Mouse (Mus musculus) embryonic stem cell, embryonic (primary cell): ENCODE data around the gene Ggt5.

ENCODE experiments used
- CTCF ChIA-PET, 4 experiments: fragments of 300-600 bp in 2 of 4; fragments of 350-600 bp in 2 of 4; sonication (Branson Sonifier 250); formaldehyde crosslinking; loops; one replicate each; lab custom pipeline; 2022; ENCODE audit warnings: inconsistent platforms in 2 of 4; lab: Charles Lee
- POLR2A ChIA-PET, 4 experiments: fragments of 300-600 bp in 2 of 4; fragments of 350-600 bp in 2 of 4; sonication (Branson Sonifier 250); formaldehyde crosslinking; loops; one replicate each; lab custom pipeline; 2022; ENCODE audit warnings: antibody characterized with exemption in 4 of 4, inconsistent platforms in 1 of 4; lab: Charles Lee

The Ggt5 gene

GRCm38 (mm10) chr10:75562596-75562995, 26.5 kb upstream of the Ggt5 start:
- CTCF ChIA-PET, result interaction anchor here in 3 of 4 experiments (0.5 to 1.6 kb wide), 6 partner anchors 11 to 785 kb away, joined by 3 to 26 read pairs (median 4); no protein-coding TSS in a partner anchor
- POLR2A ChIA-PET, result interaction anchor here in 2 of 4 experiments (0.5 to 2.3 kb wide), 14 partner anchors 9 to 320 kb away, joined by 3 to 13 read pairs (median 4); partner anchors contain the start of genes Gucd1 (in 1 of the 2) and Snrpd3 (in 1 of the 2)

GRCm38 (mm10) chr10:75564687-75565265, 24.4 kb upstream of the Ggt5 start:
- POLR2A ChIA-PET, result interaction anchor here (0.5 to 2.2 kb wide), 32 partner anchors 9 to 683 kb away, joined by 3 to 8 read pairs (median 4); partner anchors contain the start of genes Ddt (in 2 of the 4), Gucd1 (in 2 of the 4), Cabin1 (in 1 of the 4) and Gstt2 (in 1 of the 4)

GRCm38 (mm10) chr10:75565436-75565835, 23.7 kb upstream of the Ggt5 start:
- POLR2A ChIA-PET, result interaction anchor here (0.5 to 2.2 kb wide), 27 partner anchors 8 to 608 kb away, joined by 3 to 7 read pairs (median 3); partner anchors contain the start of genes Ddt (in 2 of the 4), Gucd1 (in 2 of the 4), Cabin1 (in 1 of the 4) and Gm20441 (in 1 of the 4)
- CTCF ChIA-PET, result interaction anchor here (0.5 to 1.3 kb wide), 9 partner anchors 20 to 386 kb away, joined by 3 to 5 read pairs (median 3); partner anchors contain the start of gene Susd2 (in 1 of the 4)

More at GRCm38 (mm10) chr10:75564687-75565265, 24.4 kb upstream of the Ggt5 start:
- CTCF ChIA-PET, result interaction anchor here in 3 of 4 experiments (0.5 to 1.1 kb wide), 8 partner anchors 22 to 1070 kb away, joined by 3 to 6 read pairs (median 3); partner anchors contain the start of gene Susd2 (in 1 of the 3)

GRCm38 (mm10) chr10:75565906-75566305, 23.2 kb upstream of the Ggt5 start:
- ChIA-PET CTCF (interaction anchor here (0.6 to 1.3 kb wide), 7 partner anchors 19 to 316 kb away, joined by 3 to 5 read pairs (median 3); no protein-coding TSS in a partner anchor), POLR2A (interaction anchor here in 3 of 4 experiments (0.6 to 2.2 kb wide), 21 partner anchors 9 to 1672 kb away, joined by 3 to 9 read pairs (median 4); partner anchors contain the start of genes Ddt (in 2 of the 3), Gucd1 (in 2 of the 3), Cabin1 (in 1 of the 3) and Gm20441 (in 1 of the 3))

GRCm38 (mm10) chr10:75566321-75566720, 22.8 kb upstream of the Ggt5 start:
- POLR2A ChIA-PET, result interaction anchor here in 3 of 4 experiments (0.6 to 2.2 kb wide), 14 partner anchors 9 to 1672 kb away, joined by 3 to 9 read pairs (median 3); partner anchors contain the start of genes Gucd1 (in 2 of the 3), Ddt (in 1 of the 3), Gm20441 (in 1 of the 3) and Gstt3 (in 1 of the 3)
- CTCF ChIA-PET, result interaction anchor here in 2 of 4 experiments (1.1 to 1.3 kb wide), 3 partner anchors 20 to 285 kb away, joined by 3 to 5 read pairs (median 3); no protein-coding TSS in a partner anchor

- ChIA-PET CTCF (interaction anchor here in 2 of 4 experiments (1.2 to 1.3 kb wide), 2 partner anchors 19 to 20 kb away, joined by 3 to 5 read pairs; no protein-coding TSS in a partner anchor), POLR2A (interaction anchor here in 3 of 4 experiments (0.6 to 2.2 kb wide), 6 partner anchors 20 to 371 kb away, joined by 3 to 7 read pairs (median 3); partner anchors contain the start of genes Gucd1 (in 2 of the 3) and Snrpd3 (in 1 of the 3))
Measured at GRCm38 (mm10) chr10:75566765-75567164, 22.4 kb upstream of the Ggt5 start.

- CTCF ChIA-PET, result interaction anchor here (0.5 to 1.7 kb wide), 10 partner anchors 9 to 268 kb away, joined by 3 to 8 read pairs (median 3); partner anchors contain the start of gene Ddt (in 1 of the 4)
- POLR2A ChIA-PET, result interaction anchor here in 3 of 4 experiments (0.6 to 1.7 kb wide), 14 partner anchors 8 to 364 kb away, joined by 3 to 6 read pairs (median 4); partner anchors contain the start of genes Gstt2 (in 1 of the 3) and Lrrc75b (in 1 of the 3)
Measured at GRCm38 (mm10) chr10:75568029-75568428, 21.1 kb upstream of the Ggt5 start.

- POLR2A ChIA-PET, result interaction anchor here (0.6 to 1.7 kb wide), 14 partner anchors 8 to 364 kb away, joined by 3 to 6 read pairs (median 4); partner anchors contain the start of genes Gstt2 (in 1 of the 4) and Lrrc75b (in 1 of the 4)
- CTCF ChIA-PET, result interaction anchor here (0.5 to 1.7 kb wide), 13 partner anchors 9 to 383 kb away, joined by 3 to 8 read pairs (median 3); partner anchors contain the start of gene Ddt (in 1 of the 4)
Measured at GRCm38 (mm10) chr10:75568441-75568840, 20.7 kb upstream of the Ggt5 start.

GRCm38 (mm10) chr10:75568851-75569250, 20.3 kb upstream of the Ggt5 start:
- ChIA-PET POLR2A (interaction anchor here in 3 of 4 experiments (0.7 to 1.7 kb wide), 10 partner anchors 8 to 363 kb away, joined by 3 to 6 read pairs (median 5); partner anchors contain the start of genes Gstt2 (in 1 of the 3) and Lrrc75b (in 1 of the 3)), CTCF (interaction anchor here in 3 of 4 experiments (0.5 to 1.7 kb wide), 10 partner anchors 9 to 382 kb away, joined by 3 to 8 read pairs (median 3); partner anchors contain the start of gene Ddt (in 1 of the 3))

- ChIA-PET CTCF (interaction anchor here in 3 of 4 experiments (0.5 to 1.3 kb wide), 6 partner anchors 12 to 173 kb away, joined by 3 to 4 read pairs (median 3); no protein-coding TSS in a partner anchor), POLR2A (interaction anchor here in 2 of 4 experiments (0.6 to 1.7 kb wide), 5 partner anchors 8 to 350 kb away, joined by 3 to 6 read pairs (median 3); no protein-coding TSS in a partner anchor)
Measured at GRCm38 (mm10) chr10:75570981-75571657, 18.0 kb upstream of the Ggt5 start.

GRCm38 (mm10) chr10:75571937-75572336, 17.2 kb upstream of the Ggt5 start:
- ChIA-PET POLR2A (interaction anchor here in 1 of 4 experiments (1.0 to 1.7 kb wide), 3 partner anchors 9 to 23 kb away, joined by 3 to 6 read pairs (median 3); no protein-coding TSS in a partner anchor), CTCF (interaction anchor here in 3 of 4 experiments (0.6 to 1.7 kb wide), 5 partner anchors 14 to 172 kb away, joined by 3 to 6 read pairs (median 4); no protein-coding TSS in a partner anchor)

GRCm38 (mm10) chr10:75573181-75573580, 16.0 kb upstream of the Ggt5 start:
- ChIA-PET CTCF (interaction anchor here in 2 of 4 experiments (1.3 to 1.7 kb wide), 4 partner anchors 11 to 32 kb away, joined by 3 to 6 read pairs (median 6); no protein-coding TSS in a partner anchor), POLR2A (interaction anchor here in 2 of 4 experiments (0.6 to 1.2 kb wide), 3 partner anchors 12 to 467 kb away, joined by 3 to 4 read pairs (median 3); partner anchors contain the start of gene Ggt1 (in 1 of the 2))

GRCm38 (mm10) chr10:75573965-75574364, 15.2 kb upstream of the Ggt5 start:
- ChIA-PET CTCF (interaction anchor here in 1 of 4 experiments (1.3 to 1.7 kb wide), 4 partner anchors 12 to 31 kb away, joined by 3 to 6 read pairs (median 4); no protein-coding TSS in a partner anchor), POLR2A (interaction anchor here in 2 of 4 experiments (0.6 kb wide), 2 partner anchors 144 to 466 kb away, joined by 3 read pairs; no protein-coding TSS in a partner anchor)

- ChIA-PET CTCF (no interaction called here), POLR2A (interaction anchor here in 1 of 4 experiments (1.0 kb wide), 1 partner anchor 14 kb away, joined by 3 read pairs; no protein-coding TSS in a partner anchor)
Measured at GRCm38 (mm10) chr10:75579129-75579528, 10.0 kb upstream of the Ggt5 start.

GRCm38 (mm10) chr10:75585876-75586552, 3.1 kb upstream of the Ggt5 start:
- CTCF ChIA-PET, result interaction anchor here (0.5 to 3.6 kb wide), 101 partner anchors 8 to 383 kb away, joined by 3 to 31 read pairs (median 4); partner anchors contain the start of genes Gm20441 (in 2 of the 4), Gstt3 (in 2 of the 4), Cabin1 (in 1 of the 4) and Ddt (in 1 of the 4)
- POLR2A ChIA-PET, result interaction anchor here in 2 of 4 experiments (0.6 to 2.6 kb wide), 21 partner anchors 9 to 365 kb away, joined by 3 to 11 read pairs (median 4); partner anchors contain the start of genes Cabin1 (in 1 of the 2), Ddt (in 1 of the 2), Ggt1 (in 1 of the 2) and Gstt2 (in 1 of the 2)
